Mouse (Mus musculus): Measurements from ENCODE around the gene Emid1. TPM values are rescaled to one million over a fixed set of nuclear protein-coding genes. Genes with fewer than 3 reads are reported as not detected.

Gene Emid1
- polyA plus RNA-seq (2017; shearing (Covaris generic)) = 0.78 TPM

GRCm38 (mm10) chr11:5151680-5152337, at the start of gene Emid1:
Emid1 (minus strand) TSS chr11:5152257.

GRCm38 (mm10) chr11:5098736-5099542, 53.1 kb downstream of the Emid1 start, which contains the start of the genes Rhbdd3 and Ewsr1:
Rhbdd3 (plus strand) TSS chr11:5098926.
Ewsr1 (minus strand) TSS chr11:5099266.

GRCm38 (mm10) chr11:5065056-5065821, 86.8 kb downstream of the Emid1 start, which contains the start of gene Gas2l1:
Gas2l1 (minus strand) TSS chr11:5065327.

GRCm38 (mm10) chr11:5057856-5058641, 94.0 kb downstream of the Emid1 start, which contains the start of gene Rasl10a:
Rasl10a (plus strand) TSS chr11:5058128.

Other genes with a start within 250 kb of the Emid1 start
- 8.4 TPM for gene Nefh, start 204.2 kb downstream of the Emid1 start, polyA plus RNA-seq (2017; shearing (Covaris generic))
- 110 TPM for gene Ap1b1, start 165.4 kb downstream of the Emid1 start, polyA plus RNA-seq (2017; shearing (Covaris generic))
- gene Rasl10a, start 94.1 kb downstream of the Emid1 start, polyA plus RNA-seq (2017; shearing (Covaris generic)) = not detected
- 10.8 TPM for gene Gas2l1, start 86.9 kb downstream of the Emid1 start, polyA plus RNA-seq (2017; shearing (Covaris generic))
- gene Rhbdd3, start 53.3 kb downstream of the Emid1 start, polyA plus RNA-seq (2017; shearing (Covaris generic)) = 3.1 TPM
- gene Ewsr1, start 53.0 kb downstream of the Emid1 start, polyA plus RNA-seq (2017; shearing (Covaris generic)) = 722 TPM
- gene Kremen1, start 109.3 kb upstream of the Emid1 start, polyA plus RNA-seq (2017; shearing (Covaris generic)) = 17.0 TPM